Mouse (Mus musculus) heart, postnatal 14 days (tissue): Measurements from ENCODE around the gene Ints7. TPM values are rescaled to one million over a fixed set of nuclear protein-coding genes. Genes with fewer than 3 reads are reported as not detected.

Experiments used
- DNase-seq, 2 experiments: peaks; one replicate each; pipeline ENCODE4 v3.0.0; 2021 to 2022
- intact Hi-C: fragments of 180-260 bp; cut with DNase I; formaldehyde crosslinking; loops from one replicate; pipeline ENCODE4 v1.15.1; 2025
- total RNA-seq, 2 experiments: library from RNA; stranded (reverse); gene quantifications; 2 replicates each; pipeline ENCODE4 v1.2.3; 2021

The Ints7 gene
- total RNA-seq, 2 experiments from 2014 or later = 17.9 to 19.8 TPM

GRCm38 (mm10) chr1:191666351-191666750 lies 90.9 kb downstream of the Ints7 start:
- no peak for DNase-seq
- intact Hi-C loops = no loop called here

GRCm38 (mm10) chr1:191668030-191668429 lies 92.6 kb downstream of the Ints7 start:
- intact Hi-C loops = no loop called here
- DNase-seq = no peak

Other genes with a start within 250 kb of the Ints7 start
- gene Tmem206, start 249.7 kb upstream of the Ints7 start, total RNA-seq = 1 to 10 TPM; 3.4 to 4.7 TPM
- 100 to 1,000 TPM; 116 to 118 TPM for gene Ppp2r5a, start 172.4 kb upstream of the Ints7 start, total RNA-seq
- 1 to 10 TPM in 1 of 2 experiments, under 1 TPM in 1; 0.98 to 2.1 TPM for gene Dtl, start 92 bp upstream of the Ints7 start, total RNA-seq
- 10 to 100 TPM; 84.8 to 91.7 TPM for gene Lpgat1, start 142.2 kb downstream of the Ints7 start, total RNA-seq
- gene Nek2, start 245.8 kb downstream of the Ints7 start, total RNA-seq = 1 to 10 TPM; 2.6 to 4.1 TPM